Mouse (Mus musculus) forebrain, embryonic 12.5 days (tissue): ENCODE measurements around the gene Tsg101. TPM values are rescaled to one million over a fixed set of nuclear protein-coding genes. Genes with fewer than 3 reads are reported as not detected.
A peak's percentile ranks its signal among the peaks of the same experiment; 100 is the strongest.

Source experiments
- ATAC-seq: fragments of 200-750 bp; cut with Nextera tagmentation; 2 replicates; pipeline ENCODE4 v1.8.0; 2017; ENCODE audit warnings: moderate TSS enrichment; ENCODE audit not compliant: low FRiP score
- H3K27ac ChIP-seq: fragments of 300-500 bp; sonication (generic); 2 replicates; pipeline ENCODE4 v1.5.1; 2016; ENCODE audit warnings: mild to moderate bottlenecking
- H3K27me3 ChIP-seq: fragments of 300-500 bp; sonication (generic); 2 replicates; pipeline ENCODE4 v1.6.1; 2016; ENCODE audit warnings: mild to moderate bottlenecking
- H3K36me3 ChIP-seq: fragments of 300-500 bp; sonication (generic); replicated peaks from 2 replicates; pipeline ENCODE4 v1.6.1; 2016; ENCODE audit warnings: mild to moderate bottlenecking
- H3K4me1 ChIP-seq: fragments of 300-500 bp; sonication (generic); 2 replicates; pipeline ENCODE4 v1.6.1; 2016
- H3K4me2 ChIP-seq: fragments of 300-500 bp; sonication (generic); 2 replicates; pipeline ENCODE4 v1.6.1; 2016; ENCODE audit warnings: mild to moderate bottlenecking, moderate library complexity
- H3K4me3 ChIP-seq: fragments of 300-500 bp; sonication (generic); replicated peaks from 2 replicates; pipeline ENCODE4 v1.5.1; 2016; ENCODE audit warnings: mild to moderate bottlenecking
- H3K9ac ChIP-seq: fragments of 300-500 bp; sonication (generic); 2 replicates; pipeline ENCODE4 v1.6.1; 2016; ENCODE audit warnings: mild to moderate bottlenecking
- H3K9me3 ChIP-seq: fragments of 300-500 bp; sonication (generic); 2 replicates; pipeline ENCODE4 v1.6.1; 2016
- WGBS: fragments of 180-500 bp; shearing (Covaris S2); methylation state at CpG from one replicate; pipeline ENCODE4 v1.1.7; 2016; 5-methylcytosine and 5-hydroxymethylcytosine counted together
- polyA plus RNA-seq: library from polyadenylated mRNA; unstranded; fragments of >200 nt; fragmentation: Nextera tagmentation; extraction: Ambion mirVana; gene quantifications from 2 replicates; pipeline ENCODE4 v1.2.1, GENCODE M21; 2016

Tsg101 gene
- polyA plus RNA-seq: 344 and 355 TPM in 2 replicates

- Histone ChIP-seq H3K4me1 (peaks cover 32% of the 10 kb centered on the region), H3K27me3 (no peaks in the 10 kb centered on the region), H3K9me3 (no peaks in the 10 kb centered on the region), H3K36me3 (peaks cover 15% of the 10 kb centered on the region; the same call in 1 of the 2 replicates), H3K4me3 (peak within 1 kb of the TSS; percentile 71), H3K27ac (peak within 1 kb of the TSS; percentile 92), H3K9ac (peak within 1 kb of the TSS; percentile 93), H3K4me2 (peak within 1 kb of the TSS; percentile 69)
- WGBS: under 1% methylated on average over 75 of the region's 75 CpGs
- ATAC-seq: peak; percentile 96
Observed at GRCm38 (mm10) chr7:46919551-46920176, at the start of gene Tsg101. TSS of gene Tsg101 (minus strand) at chr7:46919969.

- Histone ChIP-seq H3K9ac (no peak overlapping the region), H3K27me3 (peaks cover 13% of the 10 kb centered on the region), H3K9me3 (no peaks in the 10 kb centered on the region), H3K4me1 (peaks cover 8% of the 10 kb centered on the region), H3K27ac (no peak overlapping the region), H3K4me3 (no peak overlapping the region), H3K36me3 (no peaks in the 10 kb centered on the region), H3K4me2 (no peak overlapping the region)
- ATAC-seq: no peak
- WGBS: 91% methylated on average over 7 of the region's 7 CpGs
Observed at GRCm38 (mm10) chr7:46964070-46964469, 44.3 kb upstream of the Tsg101 start.

DNA sequence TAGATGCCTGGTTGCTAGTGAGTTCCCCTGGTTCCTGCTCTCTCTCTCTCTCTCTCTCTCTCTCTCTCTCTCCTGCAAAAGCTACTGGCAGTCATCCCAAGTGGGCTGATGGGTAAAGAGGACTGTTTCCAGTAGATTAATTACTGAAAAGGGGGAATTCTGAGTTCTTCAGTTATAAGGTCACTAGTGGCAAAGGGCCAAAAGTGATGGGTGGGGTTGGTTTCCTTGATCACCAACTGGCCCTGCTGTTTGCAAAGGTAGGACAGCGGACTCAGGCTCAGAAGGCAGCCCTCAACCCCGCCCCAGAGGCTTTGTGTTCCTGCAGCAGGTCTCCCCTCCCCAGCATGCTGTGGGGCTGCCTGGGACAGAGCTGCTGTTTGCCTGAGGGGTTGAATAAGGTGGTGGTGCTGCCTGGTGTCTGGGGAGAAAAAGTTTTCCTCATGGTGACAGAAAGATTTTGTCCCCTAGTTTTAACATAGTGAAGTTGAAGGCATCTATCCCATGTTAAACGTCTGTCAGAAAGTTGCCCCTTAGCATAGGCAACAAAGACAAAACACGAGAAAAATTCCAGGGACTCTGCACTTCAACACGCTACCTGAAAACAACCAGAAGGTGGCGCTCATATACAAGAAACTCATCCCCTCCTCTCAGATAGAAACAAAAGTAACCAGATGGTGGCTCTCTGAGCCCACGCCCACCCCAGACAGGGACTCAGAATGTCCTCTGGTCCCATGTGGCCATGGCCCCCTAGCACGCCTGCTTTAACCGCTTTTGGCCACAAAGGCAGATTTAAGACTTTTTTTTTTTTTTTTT lies 43.2 kb upstream of the Tsg101 start:
- H3K27me3 ChIP-seq: peaks cover 13% of the 10 kb centered on the region
- H3K27ac ChIP-seq: peak overlapping the region; percentile 63
- H3K9me3 ChIP-seq: no peaks in the 10 kb centered on the region
- H3K4me1 ChIP-seq: peaks cover 11% of the 10 kb centered on the region
- under 1% methylated on average over 9 of the region's 9 CpGs for WGBS
- H3K9ac ChIP-seq: peak overlapping the region; percentile 38; the same call in 1 of the 2 replicates
- no peak overlapping the region for H3K4me3 ChIP-seq
- H3K4me2 ChIP-seq: peak overlapping the region; percentile 21
- H3K36me3 ChIP-seq: no peaks in the 10 kb centered on the region
- peak; percentile 86 for ATAC-seq

GRCm38 (mm10) chr7:46962132-46962531 lies 42.4 kb upstream of the Tsg101 start:
- Histone ChIP-seq H3K9me3 (no peaks in the 10 kb centered on the region), H3K27ac (peak overlapping the region; percentile 63; the same call in 1 of the 2 replicates), H3K9ac (no peak overlapping the region), H3K27me3 (peaks cover 13% of the 10 kb centered on the region), H3K4me3 (no peak overlapping the region), H3K4me2 (no peak overlapping the region), H3K4me1 (peaks cover 20% of the 10 kb centered on the region), H3K36me3 (no peaks in the 10 kb centered on the region)
- ATAC-seq: no peak

GRCm38 (mm10) chr7:46960991-46961390 lies 41.2 kb upstream of the Tsg101 start:
- peaks cover 23% of the 10 kb centered on the region for H3K4me1 ChIP-seq
- peaks cover 13% of the 10 kb centered on the region for H3K27me3 ChIP-seq
- no peak overlapping the region for H3K9ac ChIP-seq
- WGBS: 78% methylated on average over 3 of the region's 3 CpGs
- H3K4me3 ChIP-seq: no peak overlapping the region
- no peaks in the 10 kb centered on the region for H3K9me3 ChIP-seq
- H3K4me2 ChIP-seq: no peak overlapping the region
- H3K27ac ChIP-seq: no peak overlapping the region
- no peaks in the 10 kb centered on the region for H3K36me3 ChIP-seq
- no peak for ATAC-seq

DNA sequence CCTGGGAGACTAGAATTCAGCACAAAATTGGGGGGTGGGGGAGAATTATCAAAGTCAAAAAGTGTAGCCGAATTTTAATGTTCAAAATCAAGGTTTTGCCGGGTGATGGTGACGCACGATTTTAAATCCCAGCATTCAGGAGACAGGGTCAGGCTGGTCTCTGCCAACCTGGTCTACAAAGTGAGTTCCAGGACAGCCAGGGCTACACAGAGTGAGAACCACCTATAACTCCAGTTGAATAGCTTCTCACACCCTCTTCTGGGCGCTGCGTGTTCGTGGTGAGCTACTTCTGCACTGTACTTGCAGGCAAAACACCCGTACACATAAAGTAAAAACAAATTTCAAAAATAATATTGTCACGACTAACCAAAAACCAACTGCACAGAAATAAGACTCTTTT lies 39.1 kb upstream of the Tsg101 start:
- 20% methylated on average over 9 of the region's 9 CpGs for WGBS
- peak overlapping the region; percentile 77 for H3K4me2 ChIP-seq
- peaks cover 13% of the 10 kb centered on the region for H3K27me3 ChIP-seq
- peaks cover 23% of the 10 kb centered on the region for H3K4me1 ChIP-seq
- no peaks in the 10 kb centered on the region for H3K9me3 ChIP-seq
- ATAC-seq: no peak
- peak overlapping the region; percentile 71 for H3K4me3 ChIP-seq
- H3K27ac ChIP-seq: no peak overlapping the region
- H3K9ac ChIP-seq: peak overlapping the region; percentile 78
- H3K36me3 ChIP-seq: peaks cover 15% of the 10 kb centered on the region

- peak; percentile 92 for ATAC-seq
- Histone ChIP-seq H3K27me3 (peaks cover 13% of the 10 kb centered on the region), H3K9ac (peak within 1 kb of the TSS; percentile 78), H3K4me1 (peaks cover 18% of the 10 kb centered on the region), H3K27ac (peak within 1 kb of the TSS; percentile 14; the same call in 1 of the 2 replicates), H3K9me3 (no peaks in the 10 kb centered on the region), H3K4me2 (peak within 1 kb of the TSS; percentile 77), H3K4me3 (peak within 1 kb of the TSS; percentile 71), H3K36me3 (peaks cover 22% of the 10 kb centered on the region)
- 2% methylated on average over 51 of the region's 51 CpGs for WGBS
Observed at GRCm38 (mm10) chr7:46957831-46958691, 38.3 kb upstream of the Tsg101 start, which contains the start of gene Uevld. TSS of gene Uevld (minus strand) at chr7:46958527.

DNA sequence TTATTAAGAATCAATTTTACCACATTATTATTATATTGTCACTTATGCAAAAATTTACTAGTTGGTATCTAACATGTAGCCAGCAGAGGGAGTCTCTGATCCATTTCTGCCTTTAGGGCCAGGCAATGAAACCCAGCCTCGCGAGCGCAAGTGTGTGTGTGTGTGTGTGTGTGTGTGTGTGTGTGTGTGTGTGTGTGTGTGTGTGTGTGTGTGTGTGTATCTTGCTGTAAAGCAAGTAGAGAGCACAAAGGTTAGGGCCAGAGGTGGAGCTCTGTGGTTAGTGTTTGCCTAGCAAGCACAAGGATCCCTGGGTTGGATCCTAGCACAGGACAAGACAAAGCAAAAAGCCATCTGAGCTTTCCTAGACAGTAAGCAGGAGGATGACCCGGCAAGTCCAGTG lies 16.1 kb upstream of the Tsg101 start:
- Histone ChIP-seq H3K27ac (no peak overlapping the region), H3K36me3 (peaks cover 45% of the 10 kb centered on the region), H3K4me2 (no peak overlapping the region), H3K9me3 (no peaks in the 10 kb centered on the region), H3K4me3 (no peak overlapping the region), H3K4me1 (no peaks in the 10 kb centered on the region), H3K9ac (no peak overlapping the region), H3K27me3 (no peaks in the 10 kb centered on the region)
- ATAC-seq: no peak
- WGBS: 61% methylated on average over 4 of the region's 4 CpGs

- H3K9ac ChIP-seq: no peak overlapping the region
- no peak overlapping the region for H3K4me3 ChIP-seq
- no peaks in the 10 kb centered on the region for H3K27me3 ChIP-seq
- H3K4me1 ChIP-seq: no peaks in the 10 kb centered on the region
- ATAC-seq: no peak
- H3K9me3 ChIP-seq: no peaks in the 10 kb centered on the region
- H3K4me2 ChIP-seq: no peak overlapping the region
- H3K36me3 ChIP-seq: peaks cover 42% of the 10 kb centered on the region
- WGBS: 90% methylated on average over 8 of the region's 8 CpGs
- H3K27ac ChIP-seq: no peak overlapping the region
Observed at GRCm38 (mm10) chr7:46934788-46935187, 15.0 kb upstream of the Tsg101 start.

DNA sequence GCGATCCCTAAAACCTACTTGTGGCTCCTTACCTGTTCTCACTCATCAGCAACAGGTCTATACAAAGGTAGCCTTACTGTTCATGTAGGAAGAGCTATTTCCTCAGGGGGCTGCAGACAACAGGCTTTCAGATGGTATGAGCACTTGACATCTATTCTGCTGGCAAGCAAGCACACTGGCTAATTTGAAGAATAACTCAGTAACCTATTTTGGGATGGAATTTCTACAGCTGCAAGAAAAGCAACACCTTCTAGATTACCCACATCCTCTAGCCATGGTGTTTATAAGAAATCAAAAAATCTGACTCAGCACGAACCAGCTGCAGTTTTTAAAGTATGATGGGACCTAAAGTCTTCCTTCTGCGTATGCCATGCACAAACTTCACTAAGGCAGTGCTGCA lies 11.6 kb upstream of the Tsg101 start:
- Histone ChIP-seq H3K4me2 (no peak overlapping the region), H3K27me3 (no peaks in the 10 kb centered on the region), H3K4me1 (no peaks in the 10 kb centered on the region), H3K9ac (no peak overlapping the region), H3K9me3 (no peaks in the 10 kb centered on the region), H3K36me3 (peaks cover 37% of the 10 kb centered on the region), H3K4me3 (no peak overlapping the region), H3K27ac (no peak overlapping the region)
- ATAC-seq: no peak
- 94% methylated on average over 3 of the region's 3 CpGs for WGBS

DNA sequence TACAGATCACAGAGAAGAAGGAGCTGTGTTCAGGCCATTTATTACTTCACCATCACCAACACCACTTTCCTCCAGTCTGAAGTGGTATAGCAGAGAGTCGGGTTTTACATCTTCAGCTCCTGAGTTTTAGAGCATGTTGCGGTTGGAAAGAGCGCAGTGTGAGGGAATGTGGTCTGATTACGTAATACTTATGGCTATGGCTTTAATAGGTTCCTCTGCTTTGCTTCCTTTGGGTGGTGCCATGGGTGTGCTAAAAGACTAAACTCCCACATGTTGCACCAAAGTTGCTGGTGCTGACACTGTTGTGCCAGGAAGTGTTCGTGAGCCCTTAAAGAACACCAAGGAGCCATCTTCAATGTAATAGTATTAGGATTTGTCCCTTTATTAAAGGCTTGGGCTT lies 8.5 kb upstream of the Tsg101 start:
- H3K9ac ChIP-seq: no peak overlapping the region
- H3K27ac ChIP-seq: no peak overlapping the region
- no peak for ATAC-seq
- H3K4me1 ChIP-seq: no peaks in the 10 kb centered on the region
- 95% methylated on average over 5 of the region's 5 CpGs for WGBS
- H3K4me3 ChIP-seq: no peak overlapping the region
- H3K4me2 ChIP-seq: no peak overlapping the region
- no peaks in the 10 kb centered on the region for H3K9me3 ChIP-seq
- no peaks in the 10 kb centered on the region for H3K27me3 ChIP-seq
- H3K36me3 ChIP-seq: peaks cover 25% of the 10 kb centered on the region

- WGBS: 87% methylated on average over 4 of the region's 4 CpGs
Observed at GRCm38 (mm10) chr7:46922075-46922474, 2.3 kb upstream of the Tsg101 start.

More at GRCm38 (mm10) chr7:46922075-46922474, 2.3 kb upstream of the Tsg101 start:
- H3K4me1 ChIP-seq: peaks cover 22% of the 10 kb centered on the region
- H3K4me2 ChIP-seq: no peak overlapping the region
- no peak for ATAC-seq
- no peak overlapping the region for H3K4me3 ChIP-seq
- 0 out of 2 replicates have a peak, but pooled peaks cover 3% of the 10 kb centered on the region for H3K36me3 ChIP-seq
- H3K27ac ChIP-seq: no peak overlapping the region
- H3K27me3 ChIP-seq: no peaks in the 10 kb centered on the region
- no peak overlapping the region for H3K9ac ChIP-seq
- H3K9me3 ChIP-seq: no peaks in the 10 kb centered on the region
